Mouse (Mus musculus): Measurements from ENCODE around the gene Gpr39.

- no peak for TF ChIP-seq CTCF (IDR thresholded peaks at IDR 0.05; ENCODE audit: borderline replicate concordance, extremely low read depth, insufficient read depth, insufficient read length)
- TF ChIP-seq POLR2A (IDR thresholded peaks at IDR 0.05; ENCODE audit: borderline replicate concordance, extremely low read depth, insufficient read depth, insufficient read length, poor library complexity, severe bottlenecking) = no peak
These were observed 234.6 kb downstream of the Gpr39 start for GRCm38 (mm10) chr1:125911337-125911900.

All from brain, embryonic 14.5 days (tissue).